11 mouse cellular contexts compared by ENCODE assay signal in the genomic region with DNA sequence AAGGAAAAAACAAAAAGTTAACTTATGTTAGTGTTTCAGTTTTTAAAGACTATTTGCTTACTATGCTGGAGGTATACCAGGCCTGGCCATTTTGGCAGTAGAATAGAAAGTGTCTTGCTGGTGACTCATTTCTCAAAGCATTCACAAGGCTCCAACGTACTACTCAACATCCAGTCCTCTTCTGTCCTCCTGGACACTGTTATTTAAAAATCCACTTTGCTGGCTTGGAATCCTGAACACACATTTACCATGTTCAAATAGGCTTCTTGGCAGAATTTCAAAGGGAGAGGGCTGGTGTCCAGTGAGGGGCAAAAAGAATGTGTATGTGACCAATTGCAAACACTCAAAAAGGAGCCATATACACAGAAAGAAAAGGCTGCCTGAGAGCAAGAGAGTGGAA.
"Had no signal": no experiment of that assay in that cellular context is flagged by ENCODE, and none has a peak within 500 bp of the region (broad histone marks: within the 10 kb centered on the region; RNA-seq: fewer than 3 reads in every experiment).

No protein-coding gene starts in this region.

- ATAC-seq: liver, postnatal 0 days; midbrain, embryonic 15.5 days had no signal

- H3K4me2 ChIP-seq: liver, embryonic 11.5 days; midbrain, embryonic 15.5 days; neural tube, embryonic 12.5 days had no signal

- DNase-seq: kidney, adult 11 months; kidney, adult 9 months; kidney, postnatal 36 days; liver, postnatal 0 days; thymus, postnatal 4 days had no signal

- H3K27me3 ChIP-seq: midbrain, embryonic 15.5 days; neural tube, embryonic 12.5 days had no signal

- H3K36me3 ChIP-seq: limb, embryonic 10.5 days; midbrain, embryonic 15.5 days; neural tube, embryonic 12.5 days had no signal

- H3K9me3 ChIP-seq: limb, embryonic 10.5 days; midbrain, embryonic 15.5 days; neural tube, embryonic 12.5 days had no signal

- H3K27ac ChIP-seq: kidney, postnatal 0 days; limb, embryonic 10.5 days; midbrain, embryonic 15.5 days; neural tube, embryonic 12.5 days; stomach, postnatal 0 days had no signal

- H3K9ac ChIP-seq: liver, postnatal 0 days; midbrain, embryonic 15.5 days; neural tube, embryonic 12.5 days had no signal

- H3K4me3 ChIP-seq: limb, embryonic 10.5 days; midbrain, embryonic 15.5 days; neural tube, embryonic 12.5 days had no signal

- H3K4me1 ChIP-seq: midbrain, embryonic 15.5 days; neural tube, embryonic 12.5 days had no signal
